Mouse (Mus musculus): ENCODE results near the gene Cnksr3. TPM values are rescaled to one million over a fixed set of nuclear protein-coding genes. Genes with fewer than 3 reads are reported as not detected.

Cnksr3 gene
- total and polyA plus RNA-seq, 3 experiments = not detected

- H3K36me3 ChIP-seq (replicated peaks) = no peaks in the 10 kb centered on the region
- no peak for TF ChIP-seq POLR2AphosphoS5 (IDR thresholded peaks at IDR 0.05; ENCODE audit: insufficient replicate concordance, low read depth, low read length)
- no peak for TF ChIP-seq GATA1 (IDR thresholded peaks at IDR 0.05; ENCODE audit: borderline replicate concordance, low read length)
- no peak for TF ChIP-seq CTCF (IDR thresholded peaks at IDR 0.05; ENCODE audit: low read depth, low read length)
- TF ChIP-seq GATA2 (IDR thresholded peaks at IDR 0.05; ENCODE audit: borderline replicate concordance, low read depth, low read length) = no peak
- no peak for TF ChIP-seq TAL1 (conservative IDR thresholded peaks at IDR 0.05; ENCODE audit: low read depth, low read length)
These were observed 79.0 kb downstream of the Cnksr3 start for GRCm38 (mm10) chr10:7133005-7133404.

GRCm38 (mm10) chr10:7131441-7131840 lies 80.6 kb downstream of the Cnksr3 start:
- H3K27me3 ChIP-seq (ENCODE audit: insufficient read depth, low read length) = no peaks in the 10 kb centered on the region
- H3K9me3 ChIP-seq (replicated peaks) = no peaks in the 10 kb centered on the region
- TF ChIP-seq GATA1 (IDR thresholded peaks at IDR 0.05; ENCODE audit: borderline replicate concordance, low read length) (no peak), TAL1 (conservative IDR thresholded peaks at IDR 0.05; ENCODE audit: low read depth, low read length) (no peak), CTCF (IDR thresholded peaks at IDR 0.05; ENCODE audit: low read depth, low read length) (no peak)
- no peak for DNase-seq (ENCODE audit: low spot score)
- ATAC-seq (ENCODE audit: extremely low read depth, insufficient number of reproducible peaks, low FRiP score, poor library complexity, severe bottlenecking) = no peak
- no peak overlapping the region for H3K4me3 ChIP-seq (ENCODE audit: low read depth, low read length)
- no peaks in the 10 kb centered on the region for H3K4me1 ChIP-seq (ENCODE audit: insufficient read depth, low read depth, low read length)
- H3K36me3 ChIP-seq (replicated peaks) = no peaks in the 10 kb centered on the region

More at GRCm38 (mm10) chr10:7133005-7133404, 79.0 kb downstream of the Cnksr3 start:
- H3K9me3 ChIP-seq (replicated peaks) = no peaks in the 10 kb centered on the region
- DNase-seq (ENCODE audit: low spot score) (no peak), ATAC-seq (ENCODE audit: extremely low read depth, insufficient number of reproducible peaks, low FRiP score, poor library complexity, severe bottlenecking) (no peak)
- H3K27me3 ChIP-seq (ENCODE audit: insufficient read depth, low read length) = no peaks in the 10 kb centered on the region
- H3K4me3 ChIP-seq (ENCODE audit: low read depth, low read length) = no peak overlapping the region
- no peaks in the 10 kb centered on the region for H3K4me1 ChIP-seq (ENCODE audit: insufficient read depth, low read depth, low read length)

GRCm38 (mm10) chr10:7127828-7128227 lies 84.2 kb downstream of the Cnksr3 start:
- no peak for ATAC-seq (ENCODE audit: extremely low read depth, insufficient number of reproducible peaks, low FRiP score, poor library complexity, severe bottlenecking)
- TF ChIP-seq GATA2 (IDR thresholded peaks at IDR 0.05; ENCODE audit: borderline replicate concordance, low read depth, low read length) (no peak), TAL1 (conservative IDR thresholded peaks at IDR 0.05; ENCODE audit: low read depth, low read length) (no peak), CTCF (IDR thresholded peaks at IDR 0.05; ENCODE audit: low read depth, low read length) (no peak), GATA1 (IDR thresholded peaks at IDR 0.05; ENCODE audit: borderline replicate concordance, low read length) (no peak), POLR2AphosphoS5 (IDR thresholded peaks at IDR 0.05; ENCODE audit: insufficient replicate concordance, low read depth, low read length) (no peak)
- DNase-seq (ENCODE audit: low spot score) = no peak
- no peaks in the 10 kb centered on the region for H3K9me3 ChIP-seq (replicated peaks)
- no peak overlapping the region for H3K4me3 ChIP-seq (ENCODE audit: low read depth, low read length)
- H3K4me1 ChIP-seq (ENCODE audit: insufficient read depth, low read depth, low read length) = no peaks in the 10 kb centered on the region
- H3K27me3 ChIP-seq (ENCODE audit: insufficient read depth, low read length) = no peaks in the 10 kb centered on the region
- no peaks in the 10 kb centered on the region for H3K36me3 ChIP-seq (replicated peaks)

- Histone ChIP-seq H3K4me1 (ENCODE audit: insufficient read depth, low read depth, low read length) (no peaks in the 10 kb centered on the region), H3K36me3 (replicated peaks) (no peaks in the 10 kb centered on the region), H3K27me3 (ENCODE audit: insufficient read depth, low read length) (no peaks in the 10 kb centered on the region), H3K4me3 (ENCODE audit: low read depth, low read length) (no peak overlapping the region), H3K9me3 (replicated peaks) (no peaks in the 10 kb centered on the region)
- ATAC-seq (ENCODE audit: extremely low read depth, insufficient number of reproducible peaks, low FRiP score, poor library complexity, severe bottlenecking) (no peak), DNase-seq (ENCODE audit: low spot score) (no peak)
- TF ChIP-seq CTCF (IDR thresholded peaks at IDR 0.05; ENCODE audit: low read depth, low read length) (no peak), GATA1 (IDR thresholded peaks at IDR 0.05; ENCODE audit: borderline replicate concordance, low read length) (no peak), TAL1 (conservative IDR thresholded peaks at IDR 0.05; ENCODE audit: low read depth, low read length) (no peak), GATA2 (IDR thresholded peaks at IDR 0.05; ENCODE audit: borderline replicate concordance, low read depth, low read length) (no peak), POLR2AphosphoS5 (IDR thresholded peaks at IDR 0.05; ENCODE audit: insufficient replicate concordance, low read depth, low read length) (no peak)
These were observed 85.2 kb downstream of the Cnksr3 start for GRCm38 (mm10) chr10:7126882-7127281.

GRCm38 (mm10) chr10:7126287-7126686 lies 85.8 kb downstream of the Cnksr3 start:
- TF ChIP-seq POLR2AphosphoS5 (IDR thresholded peaks at IDR 0.05; ENCODE audit: insufficient replicate concordance, low read depth, low read length) = no peak
- no peak for TF ChIP-seq TAL1 (conservative IDR thresholded peaks at IDR 0.05; ENCODE audit: low read depth, low read length)
- no peak for TF ChIP-seq CTCF (IDR thresholded peaks at IDR 0.05; ENCODE audit: low read depth, low read length)
- no peak for TF ChIP-seq GATA1 (IDR thresholded peaks at IDR 0.05; ENCODE audit: borderline replicate concordance, low read length)
- TF ChIP-seq GATA2 (IDR thresholded peaks at IDR 0.05; ENCODE audit: borderline replicate concordance, low read depth, low read length) = no peak
- H3K4me3 ChIP-seq (ENCODE audit: low read depth, low read length) = no peak overlapping the region
- ATAC-seq (ENCODE audit: extremely low read depth, insufficient number of reproducible peaks, low FRiP score, poor library complexity, severe bottlenecking) = no peak
- no peaks in the 10 kb centered on the region for H3K4me1 ChIP-seq (ENCODE audit: insufficient read depth, low read depth, low read length)
- no peak for DNase-seq (ENCODE audit: low spot score)
- H3K36me3 ChIP-seq (replicated peaks) = no peaks in the 10 kb centered on the region
- H3K27me3 ChIP-seq (ENCODE audit: insufficient read depth, low read length) = no peaks in the 10 kb centered on the region
- H3K9me3 ChIP-seq (replicated peaks) = no peaks in the 10 kb centered on the region

GRCm38 (mm10) chr10:7124993-7125392 lies 87.0 kb downstream of the Cnksr3 start:
- H3K9me3 ChIP-seq (replicated peaks) = no peaks in the 10 kb centered on the region
- ATAC-seq (ENCODE audit: extremely low read depth, insufficient number of reproducible peaks, low FRiP score, poor library complexity, severe bottlenecking) = no peak
- no peaks in the 10 kb centered on the region for H3K4me1 ChIP-seq (ENCODE audit: insufficient read depth, low read depth, low read length)
- TF ChIP-seq GATA1 (IDR thresholded peaks at IDR 0.05; ENCODE audit: borderline replicate concordance, low read length) (no peak), CTCF (IDR thresholded peaks at IDR 0.05; ENCODE audit: low read depth, low read length) (no peak), POLR2AphosphoS5 (IDR thresholded peaks at IDR 0.05; ENCODE audit: insufficient replicate concordance, low read depth, low read length) (no peak), TAL1 (conservative IDR thresholded peaks at IDR 0.05; ENCODE audit: low read depth, low read length) (no peak), GATA2 (IDR thresholded peaks at IDR 0.05; ENCODE audit: borderline replicate concordance, low read depth, low read length) (no peak)
- no peaks in the 10 kb centered on the region for H3K27me3 ChIP-seq (ENCODE audit: insufficient read depth, low read length)
- no peak overlapping the region for H3K4me3 ChIP-seq (ENCODE audit: low read depth, low read length)
- no peaks in the 10 kb centered on the region for H3K36me3 ChIP-seq (replicated peaks)
- no peak for DNase-seq (ENCODE audit: low spot score)

Measured in G1E (cell line).